Mouse (Mus musculus) cerebellum, adult 18-20 months (tissue): ENCODE measurements around the gene Dusp7.

Source experiments
- DNase-seq, 2 experiments: peaks; one replicate each; pipeline ENCODE4 v3.0.0; 2021

Dusp7 gene

GRCm38 (mm10) chr9:106355217-106355974 lies 13.0 kb upstream of the Dusp7 start:
- DNase-seq = no peak

- DNase-seq = no peak
Observed at GRCm38 (mm10) chr9:106355975-106356286, 12.5 kb upstream of the Dusp7 start.

DNA sequence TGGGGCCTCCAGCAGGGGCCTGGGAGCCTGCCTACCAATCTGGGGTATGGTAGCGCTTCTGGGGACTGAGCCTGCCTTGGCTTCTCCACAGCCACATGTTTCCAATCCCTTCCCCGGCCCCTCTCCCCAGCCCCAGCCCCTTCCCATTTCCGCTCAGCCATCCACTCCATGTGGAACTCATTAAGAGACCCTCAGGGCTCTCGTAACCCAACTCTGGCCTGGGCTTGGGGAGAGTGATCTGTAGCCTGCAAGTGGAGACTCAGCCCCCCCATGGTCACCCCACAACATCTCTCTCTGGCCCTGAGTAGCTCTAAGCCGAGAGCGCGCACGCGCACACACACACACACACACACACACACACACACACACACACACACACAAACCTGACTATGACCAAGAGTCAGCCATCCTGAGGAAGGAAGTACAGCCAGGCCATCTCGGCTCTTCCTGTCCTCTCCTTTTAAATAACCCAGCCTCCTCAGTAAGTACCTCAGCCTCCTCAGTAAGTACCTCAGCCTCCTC lies 12.0 kb upstream of the Dusp7 start:
- DNase-seq = no peak

DNA sequence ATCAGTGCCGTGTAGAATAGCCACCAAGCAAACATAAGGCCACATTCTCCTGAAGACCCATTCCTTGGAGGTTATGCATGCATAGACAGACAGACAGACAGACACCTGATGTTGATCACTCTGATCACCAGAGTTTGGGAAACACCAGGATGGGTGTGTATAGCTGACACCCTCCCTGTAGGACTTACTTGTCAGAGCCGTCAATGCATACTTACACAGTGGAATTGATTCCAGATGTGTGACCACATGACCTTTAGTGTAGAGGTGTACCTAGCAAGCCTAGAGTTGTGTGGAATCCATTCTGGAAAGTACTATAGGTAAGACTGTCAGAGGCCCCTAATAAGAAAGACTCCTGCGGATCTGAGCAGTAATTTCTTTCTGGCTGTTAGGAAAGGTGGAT lies 11.3 kb upstream of the Dusp7 start:
- no peak for DNase-seq

DNA sequence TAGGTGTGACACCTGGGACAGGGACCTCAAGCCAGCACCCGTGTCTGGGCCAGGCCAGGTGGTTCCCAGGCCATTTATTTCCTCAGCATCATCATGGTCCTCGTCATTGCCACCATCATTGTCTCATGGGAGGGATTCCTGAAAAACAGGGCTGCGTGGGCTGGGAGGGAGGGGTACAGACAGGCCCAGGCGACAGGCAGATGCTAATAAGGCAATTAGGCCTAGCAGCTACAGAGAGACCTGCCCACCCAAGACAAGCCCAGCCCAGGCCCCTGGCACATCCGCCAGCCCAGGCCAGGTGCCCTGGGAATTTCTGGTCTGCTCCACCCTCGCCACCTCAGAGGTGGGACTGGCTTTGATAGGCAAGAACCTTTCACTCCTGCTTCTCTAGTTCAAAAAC lies 9.1 kb upstream of the Dusp7 start:
- no peak for DNase-seq

- DNase-seq = no peak
Observed at GRCm38 (mm10) chr9:106361140-106361539, 7.3 kb upstream of the Dusp7 start.

GRCm38 (mm10) chr9:106365333-106365732 lies 3.1 kb upstream of the Dusp7 start:
- no peak for DNase-seq

- DNase-seq = no peak
Observed at GRCm38 (mm10) chr9:106366188-106366587, 2.2 kb upstream of the Dusp7 start.

DNA sequence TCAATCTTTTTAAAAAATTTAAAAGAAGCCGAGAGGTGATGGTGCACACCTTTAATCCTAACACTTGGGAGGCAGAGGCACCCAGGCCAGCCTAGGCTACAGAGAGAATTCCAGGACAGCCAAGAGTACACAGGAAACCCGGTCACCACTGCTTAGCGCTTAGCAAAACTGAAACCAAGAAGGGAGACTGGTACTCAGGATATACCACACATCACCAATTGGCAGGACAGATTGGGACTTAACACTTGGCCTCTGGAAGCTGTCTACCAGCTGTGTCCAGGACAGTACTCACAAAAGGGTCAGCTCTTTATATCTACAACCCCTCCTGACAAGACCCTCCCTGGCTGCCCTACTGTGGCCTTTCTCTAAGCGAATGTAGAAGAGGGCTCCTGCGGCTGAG lies 1.4 kb upstream of the Dusp7 start:
- DNase-seq = no peak

DNA sequence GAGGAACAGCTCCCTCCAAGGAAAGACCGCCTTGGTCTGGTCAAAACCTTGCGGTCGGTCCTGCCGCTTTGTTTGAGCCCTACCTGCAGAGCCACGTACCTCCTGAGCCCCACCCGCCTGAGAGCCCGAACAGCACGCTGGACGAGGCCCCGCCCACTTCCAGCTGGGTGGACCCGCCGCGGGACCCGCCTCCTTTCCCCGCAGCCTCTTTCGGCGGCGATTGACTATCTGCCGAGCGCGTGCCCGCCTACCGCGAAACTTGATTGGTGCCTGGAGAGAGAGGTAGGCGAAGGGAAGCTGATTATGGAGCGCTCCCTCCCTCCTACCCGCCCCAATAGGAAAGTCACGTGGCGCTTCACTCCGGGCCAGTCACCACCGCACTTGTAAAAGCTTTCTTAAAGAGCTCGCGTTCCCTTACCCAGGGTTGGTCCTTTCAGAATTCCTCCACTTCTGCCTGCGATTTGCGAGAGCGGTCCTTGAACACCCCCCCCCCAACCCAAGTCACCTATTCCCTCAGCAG lies 780 bp upstream of the Dusp7 start:
- DNase-seq = peak; percentile 99 to 100

DNA sequence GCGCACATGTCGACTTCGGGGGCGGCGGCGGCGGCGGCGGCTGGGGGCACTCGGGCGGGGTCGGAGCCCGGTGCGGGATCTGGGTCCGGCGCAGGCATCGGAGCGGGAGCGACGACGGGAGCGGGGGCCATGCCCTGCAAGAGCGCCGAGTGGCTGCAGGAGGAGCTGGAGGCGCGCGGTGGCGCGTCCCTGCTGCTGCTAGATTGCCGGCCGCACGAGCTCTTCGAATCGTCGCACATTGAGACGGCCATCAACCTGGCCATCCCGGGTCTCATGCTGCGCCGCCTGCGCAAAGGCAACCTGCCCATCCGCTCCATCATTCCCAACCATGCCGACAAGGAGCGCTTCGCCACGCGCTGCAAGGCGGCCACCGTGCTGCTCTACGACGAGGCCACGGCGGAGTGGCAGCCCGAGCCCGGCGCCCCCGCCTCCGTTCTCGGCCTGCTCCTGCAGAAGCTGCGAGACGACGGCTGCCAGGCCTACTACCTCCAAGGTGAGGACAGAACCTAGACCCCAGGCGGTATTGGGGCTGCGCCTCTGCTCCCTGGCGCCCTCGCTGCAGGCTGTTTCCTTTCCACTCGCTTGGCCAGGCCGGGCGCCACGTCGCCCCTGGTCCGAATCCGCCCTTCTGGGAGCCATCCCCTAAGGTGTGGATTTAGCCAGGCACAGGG lies 534 bp downstream of the Dusp7 start:
- DNase-seq = peak; percentile 63 to 75

DNA sequence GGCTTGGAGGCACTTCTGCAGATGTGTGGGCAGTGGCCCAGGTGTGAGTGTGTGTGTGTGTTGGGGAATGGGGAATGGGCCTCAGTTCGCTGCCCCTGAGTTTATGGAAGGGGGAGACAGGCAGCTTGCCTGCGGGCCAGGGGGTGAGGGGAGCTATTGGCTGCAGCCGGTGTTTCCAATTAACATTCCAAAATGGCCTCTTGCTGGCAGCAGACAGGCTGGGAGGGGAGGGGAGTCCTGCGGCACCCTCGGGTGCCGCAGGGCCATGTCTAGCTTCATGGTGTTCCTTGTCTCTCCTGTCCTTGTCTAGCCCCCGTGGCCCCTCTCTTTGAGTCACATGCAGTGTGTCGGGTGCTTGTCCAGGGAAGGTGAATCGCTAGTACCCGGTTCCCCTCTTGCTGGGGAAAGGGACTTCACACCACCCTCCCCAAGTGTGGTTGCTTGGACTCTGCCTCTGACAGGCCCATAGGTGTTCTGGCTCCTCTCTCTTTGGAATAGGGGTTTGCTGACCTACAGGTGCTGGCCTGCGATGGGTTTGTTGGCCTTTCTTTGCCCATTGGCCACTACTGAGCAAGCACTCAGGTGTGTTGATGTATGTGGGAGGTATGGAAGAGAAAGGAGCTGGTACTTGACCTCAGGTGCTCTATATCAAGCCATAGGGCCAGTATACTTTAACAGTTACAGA lies 1.5 kb downstream of the Dusp7 start:
- DNase-seq = peak; percentile 35 to 38

- DNase-seq = peak in 1 of 2 experiments; percentile 24
Observed at GRCm38 (mm10) chr9:106370620-106371383, 2.4 kb downstream of the Dusp7 start.

- no peak for DNase-seq
Observed at GRCm38 (mm10) chr9:106371384-106371671, 2.9 kb downstream of the Dusp7 start.

DNA sequence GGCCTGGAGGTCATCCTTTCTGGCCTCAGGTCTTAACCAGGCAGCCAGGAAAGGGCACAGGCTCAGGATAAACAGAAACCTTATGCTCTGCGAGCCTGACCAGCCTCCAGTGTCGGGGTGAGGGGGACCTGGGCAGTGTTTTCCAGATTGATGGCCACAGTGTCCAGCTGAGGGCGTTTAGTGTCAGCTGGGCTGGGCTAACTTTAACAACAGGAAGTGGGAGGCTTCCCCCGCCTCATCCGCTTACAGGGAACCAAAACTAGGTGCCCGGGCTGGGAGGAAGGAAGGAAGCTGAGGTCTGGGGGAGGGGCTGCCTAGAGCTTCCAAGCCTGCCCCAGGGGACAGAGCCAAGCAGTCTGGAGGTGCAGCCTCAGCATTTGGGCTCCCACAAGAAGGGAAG lies 3.3 kb downstream of the Dusp7 start:
- peak; percentile 22 to 39 for DNase-seq

DNA sequence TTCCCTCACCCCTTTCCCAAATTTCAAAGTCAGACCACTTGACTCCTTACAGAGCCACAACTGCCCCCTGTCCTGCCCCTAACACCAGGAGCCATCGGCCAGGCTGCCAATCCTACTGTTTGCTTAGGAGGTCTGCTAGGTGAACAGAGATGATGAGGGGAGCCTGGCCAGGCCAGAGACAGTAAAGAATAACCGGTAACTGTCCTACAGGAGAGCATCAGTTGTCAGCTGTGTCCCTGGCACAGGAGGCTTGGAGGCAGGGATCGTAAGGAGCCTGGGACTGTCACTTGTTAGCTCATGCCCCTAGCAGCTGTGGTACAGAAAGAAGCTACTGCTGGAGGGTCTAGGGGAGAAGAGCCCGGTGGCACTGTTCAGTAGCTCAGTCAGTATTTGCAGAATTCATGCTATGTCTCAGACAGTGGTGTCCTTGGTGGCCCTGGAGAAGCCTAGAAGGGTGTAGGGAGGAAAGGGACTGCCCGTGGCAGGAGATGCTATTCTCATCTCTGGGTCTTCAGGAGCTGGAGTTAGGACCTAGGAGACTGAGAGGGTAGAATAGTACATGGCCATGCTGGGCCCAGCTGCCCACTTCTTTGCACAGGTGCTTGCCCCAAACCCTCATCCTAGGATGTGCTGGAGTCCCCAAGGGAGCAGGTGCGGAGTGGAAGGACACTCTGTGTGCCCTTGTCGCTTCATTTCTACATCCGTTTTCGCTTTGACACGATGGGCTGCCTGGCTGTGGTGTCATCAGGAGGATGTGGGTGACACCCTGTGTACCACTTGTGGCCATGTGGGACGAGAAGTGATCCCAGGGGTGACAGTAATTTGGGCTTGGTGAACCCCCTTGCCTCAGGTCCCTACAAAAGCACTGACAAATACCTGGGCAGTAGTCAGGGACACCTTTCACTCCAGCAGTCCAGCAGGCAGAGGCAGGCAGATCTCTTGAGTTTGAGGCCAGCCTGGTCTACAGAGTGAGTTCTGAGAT lies 4.3 kb downstream of the Dusp7 start:
- no peak for DNase-seq

- no peak for DNase-seq
Observed at GRCm38 (mm10) chr9:106373973-106374372, 5.5 kb downstream of the Dusp7 start.

DNA sequence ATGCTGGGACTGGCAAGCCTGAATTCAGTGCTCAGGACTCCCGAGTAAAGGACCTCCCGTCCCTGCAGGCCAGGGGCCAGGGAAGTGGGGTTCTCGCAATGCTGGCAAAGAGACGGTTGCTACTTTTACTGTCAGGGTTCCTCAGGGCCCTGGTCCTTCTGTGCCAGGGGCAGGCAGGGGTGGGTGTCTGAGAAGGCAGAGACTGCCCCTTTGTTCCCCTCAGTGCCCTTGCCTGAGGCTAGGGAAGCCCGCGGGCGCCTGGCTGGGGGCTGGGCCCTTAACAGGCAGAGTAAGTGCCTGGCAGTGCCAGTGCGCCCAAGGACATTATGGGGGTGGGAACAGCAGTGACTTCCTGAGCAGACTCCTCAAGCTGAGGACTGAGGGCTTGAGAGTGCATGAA lies 8.8 kb downstream of the Dusp7 start:
- peak; percentile 29 to 41 for DNase-seq

GRCm38 (mm10) chr9:106378045-106378444 lies 9.6 kb downstream of the Dusp7 start:
- DNase-seq = no peak

GRCm38 (mm10) chr9:106378753-106379152 lies 10.3 kb downstream of the Dusp7 start:
- no peak for DNase-seq

DNA sequence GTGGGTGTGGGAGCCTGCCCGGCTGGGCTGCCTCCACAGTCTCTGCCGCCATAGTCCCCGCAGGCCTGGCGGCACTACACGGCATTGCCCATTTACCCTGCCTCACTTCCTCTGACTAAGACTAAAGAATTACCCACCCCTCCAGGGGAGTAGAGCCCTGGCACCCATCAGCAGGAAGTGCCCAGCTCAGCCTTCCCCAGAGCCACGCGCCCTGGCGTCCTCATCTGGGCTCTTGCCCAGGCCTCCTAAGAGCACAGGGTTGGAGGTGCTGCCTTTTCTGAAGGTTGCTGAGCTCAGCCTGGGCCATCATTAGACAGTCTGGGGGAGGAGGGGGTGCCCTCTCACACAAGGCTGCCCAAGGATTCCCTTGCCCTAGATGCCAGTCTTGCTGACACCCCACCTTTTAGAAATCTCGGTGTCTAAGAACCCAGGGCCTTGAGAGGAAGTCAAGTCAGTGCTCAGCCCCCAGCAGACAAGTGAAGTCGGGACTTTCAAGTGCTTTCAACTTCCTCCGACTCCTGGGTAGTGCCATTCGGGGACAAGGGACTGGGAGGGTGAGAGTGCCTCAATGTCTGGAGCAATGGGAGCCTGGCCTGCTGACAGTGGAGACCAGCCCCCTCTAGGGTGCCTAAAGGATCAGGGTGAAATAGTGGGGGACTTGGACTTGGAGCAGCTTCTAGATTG lies 17.9 kb downstream of the Dusp7 start:
- no peak for DNase-seq
